Mouse (Mus musculus) thymus, adult 2 months (tissue): ENCODE results near the gene Il1f5. TPM values are rescaled to one million over a fixed set of nuclear protein-coding genes. Genes with fewer than 3 reads are reported as not detected.

Experiments
- DNase-seq: peaks from one replicate; pipeline ENCODE4 v3.0.0; 2021
- H3K27ac ChIP-seq: fragments of 200-500 bp; 2 replicates; pipeline ENCODE4 v1.5.1; 2012; ENCODE audit warnings: low read length, control low read depth; ENCODE audit not compliant: control insufficient read depth, insufficient read depth
- H3K27me3 ChIP-seq: fragments of 200-500 bp; 2 replicates; pipeline ENCODE4 v1.6.1; 2012; ENCODE audit warnings: mild to moderate bottlenecking, low read length, moderate library complexity, mixed read lengths; ENCODE audit not compliant: control insufficient read depth, insufficient read depth
- H3K36me3 ChIP-seq: fragments of 200-500 bp; 2 replicates; pipeline ENCODE4 v1.6.1; 2012; ENCODE audit warnings: mild to moderate bottlenecking, low read length, moderate library complexity; ENCODE audit not compliant: control insufficient read depth, insufficient read depth
- H3K4me1 ChIP-seq: fragments of 200-500 bp; replicated peaks from 2 replicates; pipeline ENCODE4 v1.6.1; 2012; ENCODE audit warnings: low read length; ENCODE audit not compliant: control insufficient read depth, insufficient read depth
- H3K4me3 ChIP-seq: fragments of 200-500 bp; 2 replicates; pipeline ENCODE4 v1.5.1; 2012; ENCODE audit warnings: mild to moderate bottlenecking, low read length, control low read depth, moderate library complexity; ENCODE audit not compliant: control insufficient read depth, insufficient read depth
- CTCF ChIP-seq: fragments of 200-500 bp; IDR thresholded peaks from 2 replicates; pipeline ENCODE4 v1.5.1; 2012; ENCODE audit warnings: mild to moderate bottlenecking, control low read depth, low read length, moderate library complexity, borderline replicate concordance; ENCODE audit not compliant: control insufficient read depth, poor library complexity, insufficient read depth; ENCODE audit errors: extremely low read depth
- POLR2A ChIP-seq: fragments of 200-500 bp; IDR thresholded peaks from 2 replicates; pipeline ENCODE4 v1.6.1; 2012; ENCODE audit warnings: mild to moderate bottlenecking, low read length, control low read depth, moderate library complexity; ENCODE audit not compliant: control insufficient read depth, poor library complexity, insufficient read depth; ENCODE audit errors: extremely low read depth
- WGBS: fragments of 180-500 bp; shearing (Covaris S2); methylation state at CpG from one replicate; pipeline ENCODE4 v1.1.7; 2018; 5-methylcytosine and 5-hydroxymethylcytosine counted together
- polyA plus RNA-seq: library from polyadenylated mRNA; depleted of rRNA; stranded (reverse); fragments of >200 nt; gene quantifications from 2 replicates; pipeline ENCODE4 v1.2.3, GENCODE M21; 2012; rRNA removed

Gene Il1f5
- polyA plus RNA-seq = 0.46 and 0.52 TPM in 2 replicates

- TF ChIP-seq CTCF = no peak
- TF ChIP-seq POLR2A = no peak
- no peaks in the 10 kb centered on the region for H3K27me3 ChIP-seq
Observed at GRCm38 (mm10) chr2:24276654-24277053, at the start of gene Il1f5. Il1f5 (plus strand) TSS chr2:24276954.

GRCm38 (mm10) chr2:24227191-24227590, 49.6 kb upstream of the Il1f5 start:
- Histone ChIP-seq H3K4me1 (no peaks in the 10 kb centered on the region), H3K27ac (no peak overlapping the region), H3K4me3 (no peak overlapping the region), H3K27me3 (no peaks in the 10 kb centered on the region), H3K36me3 (no peaks in the 10 kb centered on the region)
- WGBS = 85% methylated on average over 2 of the region's 2 CpGs
- DNase-seq = no peak
- TF ChIP-seq CTCF (no peak), POLR2A (no peak)

More at GRCm38 (mm10) chr2:24276654-24277053, at the start of gene Il1f5:
- Histone ChIP-seq H3K36me3 (no peaks in the 10 kb centered on the region), H3K4me1 (no peaks in the 10 kb centered on the region), H3K4me3 (no peak within 1 kb of the TSS), H3K27ac (no peak within 1 kb of the TSS)
- DNase-seq = no peak

- no peaks in the 10 kb centered on the region for H3K4me1 ChIP-seq
- no peaks in the 10 kb centered on the region for H3K27me3 ChIP-seq
- H3K27ac ChIP-seq = no peak overlapping the region
- DNase-seq = no peak
- H3K4me3 ChIP-seq = no peak overlapping the region
- no peak for TF ChIP-seq POLR2A
- 90% methylated on average over 1 of the region's 1 CpGs for WGBS
- no peaks in the 10 kb centered on the region for H3K36me3 ChIP-seq
Observed at GRCm38 (mm10) chr2:24267503-24267902, 9.3 kb upstream of the Il1f5 start.

- H3K4me3 ChIP-seq = no peak overlapping the region
- no peak overlapping the region for H3K27ac ChIP-seq
- H3K36me3 ChIP-seq = no peaks in the 10 kb centered on the region
- H3K27me3 ChIP-seq = no peaks in the 10 kb centered on the region
- 88% methylated on average over 2 of the region's 2 CpGs for WGBS
- H3K4me1 ChIP-seq = no peaks in the 10 kb centered on the region
- TF ChIP-seq CTCF (no peak), POLR2A (no peak)
- DNase-seq = no peak
Observed at GRCm38 (mm10) chr2:24273619-24274018, 3.1 kb upstream of the Il1f5 start.

- no peaks in the 10 kb centered on the region for H3K4me1 ChIP-seq
- H3K27me3 ChIP-seq = no peaks in the 10 kb centered on the region
- 60% methylated on average over 1 of the region's 1 CpGs for WGBS
- DNase-seq = no peak
- no peak overlapping the region for H3K27ac ChIP-seq
- no peak for TF ChIP-seq POLR2A
- no peak overlapping the region for H3K4me3 ChIP-seq
- no peaks in the 10 kb centered on the region for H3K36me3 ChIP-seq
Observed at GRCm38 (mm10) chr2:24275146-24275545, 1.6 kb upstream of the Il1f5 start.

GRCm38 (mm10) chr2:24290896-24291295, 14.1 kb downstream of the Il1f5 start, which contains the start of gene Il1f10:
Il1f10 (plus strand) TSS chr2:24291196.
- no peak within 1 kb of the TSS for H3K27ac ChIP-seq
- H3K36me3 ChIP-seq = no peaks in the 10 kb centered on the region
- TF ChIP-seq CTCF (no peak), POLR2A (no peak)
- WGBS = 86% methylated on average over 5 of the region's 5 CpGs
- H3K27me3 ChIP-seq = no peaks in the 10 kb centered on the region
- DNase-seq = no peak
- H3K4me1 ChIP-seq = no peaks in the 10 kb centered on the region
- H3K4me3 ChIP-seq = no peak within 1 kb of the TSS

- H3K27ac ChIP-seq = no peak overlapping the region
- H3K27me3 ChIP-seq = no peaks in the 10 kb centered on the region
- no peak overlapping the region for H3K4me3 ChIP-seq
- no peaks in the 10 kb centered on the region for H3K36me3 ChIP-seq
- no peaks in the 10 kb centered on the region for H3K4me1 ChIP-seq
- 9% methylated on average over 1 of the region's 1 CpGs for WGBS
- TF ChIP-seq CTCF (no peak), POLR2A (no peak)
- no peak for DNase-seq
Observed at GRCm38 (mm10) chr2:24294616-24295015, 17.9 kb downstream of the Il1f5 start.
